Mouse (Mus musculus): ENCODE data around the gene C87414. TPM values are rescaled to one million over a fixed set of nuclear protein-coding genes. Genes with fewer than 3 reads are reported as not detected.
"Not testable (repeated sequence)": the region's sequence is repeated elsewhere in the genome, so short reads cannot be mapped to it uniquely, and the experiment has no call there.

The C87414 gene
- polyA plus RNA-seq (2012; rRNA removed): not detected in 2 replicates

GRCm38 (mm10) chr5:93671451-93671850 lies at the start of gene C87414:
C87414 (minus strand) TSS chr5:93671551.
- WGBS: 71% methylated on average over 1 of the region's 3 CpGs

GRCm38 (mm10) chr5:93684661-93685060 lies 13.3 kb upstream of the C87414 start:
- WGBS: 74% methylated on average over 3 of the region's 3 CpGs
- not testable (repeated sequence) for DNase-seq (ENCODE audit: low read depth, low spot score)

More at GRCm38 (mm10) chr5:93671451-93671850, at the start of gene C87414:
- DNase-seq (ENCODE audit: low read depth, low spot score): not testable (repeated sequence)

Other genes starting within 250 kb of the C87414 start
- not detected in 2 replicates for gene Gm16427, start 131.4 kb downstream of the C87414 start, polyA plus RNA-seq (2012; rRNA removed)
- not detected in 2 replicates for gene Gm7792, start 172.2 kb upstream of the C87414 start, polyA plus RNA-seq (2012; rRNA removed)

Measured in large intestine, adult 2 months (tissue).